Mouse (Mus musculus) neutrophil, adult 59 days (primary cell): ENCODE measurements around the gene March5. TPM values are rescaled to one million over a fixed set of nuclear protein-coding genes. Genes with fewer than 3 reads are reported as not detected.

Source experiments
- total RNA-seq, 2 experiments: library from RNA; stranded (reverse); gene quantifications; 1 replicate in 1 of 2; 2 replicates in 1 of 2; pipeline ENCODE4 v1.2.4; 2023

March5 gene
- 10 to 100 TPM; 36.8 to 39.4 TPM for total RNA-seq

DNA sequence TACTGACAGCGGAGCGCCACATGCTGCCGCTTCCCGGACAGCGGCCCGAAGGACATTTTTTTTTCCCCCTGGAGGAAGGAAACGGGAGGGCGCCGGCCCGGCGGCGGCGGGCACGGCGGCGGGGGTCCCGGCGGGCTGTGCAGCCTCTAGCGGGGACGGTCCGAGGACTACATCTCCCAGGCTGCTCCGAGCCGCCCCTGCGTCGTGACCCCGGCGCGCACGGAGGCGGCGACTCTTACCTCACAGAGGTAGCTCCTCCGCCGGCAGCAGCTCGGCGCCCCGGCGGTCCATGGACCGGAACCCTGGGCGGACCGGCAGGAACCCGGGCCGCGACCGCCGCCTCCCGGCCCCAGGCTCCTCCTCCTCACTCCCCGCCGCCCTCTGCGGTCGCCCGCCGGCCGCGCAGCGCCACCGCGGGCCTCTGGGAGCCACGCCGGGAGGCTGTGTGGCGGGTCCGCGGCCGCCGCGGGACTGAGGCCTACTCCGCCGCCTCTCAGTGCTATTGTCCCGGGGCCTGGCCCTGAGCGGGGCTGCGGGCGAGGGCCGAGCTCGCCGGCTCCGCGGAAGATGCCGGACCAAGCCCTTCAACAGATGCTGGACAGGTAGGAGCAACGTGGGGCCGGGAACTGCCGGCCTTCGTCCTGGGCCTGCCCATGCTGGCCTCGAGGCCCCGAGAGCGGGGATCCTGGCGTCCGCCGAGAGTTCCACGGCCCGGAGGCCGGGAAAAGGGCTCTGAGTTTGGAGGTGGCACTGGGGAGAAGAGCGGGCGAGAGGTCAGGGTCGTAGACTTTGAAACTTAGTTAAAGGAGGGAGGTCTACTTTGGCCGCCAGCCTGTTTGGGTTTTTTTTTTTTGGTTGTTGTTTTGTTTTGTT, at the start of gene March5:
March5 (plus strand) TSS at position 241 of the 873 bp plus-strand sequence.

DNA sequence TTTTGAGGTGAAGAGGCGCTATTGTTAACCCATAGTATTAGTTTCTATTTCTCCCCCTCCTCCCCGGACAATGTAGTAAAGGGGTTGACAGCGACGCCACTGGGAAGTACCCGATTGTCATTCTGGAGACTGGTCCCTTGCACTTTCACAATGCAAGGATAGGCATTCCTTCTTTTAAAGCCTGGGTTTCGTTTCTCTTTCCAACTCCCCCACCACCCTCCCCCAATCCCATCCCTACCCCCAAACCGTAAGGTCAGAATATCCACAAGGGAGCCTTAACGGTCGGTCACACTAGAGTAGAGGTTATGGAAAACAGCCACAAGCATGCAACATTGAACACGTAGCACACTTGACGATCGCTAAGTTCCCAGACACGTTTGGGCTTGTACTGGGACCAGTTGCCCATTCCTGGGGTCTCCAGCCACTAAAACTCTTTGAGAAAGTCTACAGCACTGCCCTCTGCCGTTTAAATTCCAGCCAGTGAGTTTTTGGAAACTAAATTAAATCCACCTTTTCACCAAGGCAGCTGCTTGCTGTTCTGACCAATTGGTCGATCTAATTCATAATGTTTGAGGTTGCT, 923 bp downstream of the March5 start, which contains the start of gene Cpeb3:
Cpeb3 (minus strand) TSS at position 426 of the 580 bp plus-strand sequence.

Other genes starting within 250 kb of the March5 start
- 1 to 10 TPM; 2.2 to 2.8 TPM for gene Cpeb3, start 1.1 kb downstream of the March5 start, total RNA-seq
- 10 to 100 TPM; 25.5 to 35.7 TPM for gene Ide, start 130.3 kb downstream of the March5 start, total RNA-seq
- gene Kif11, start 168.9 kb downstream of the March5 start, total RNA-seq: 10 to 100 TPM; 56.1 to 61.6 TPM
- gene Hhex, start 227.3 kb downstream of the March5 start, total RNA-seq: 10 to 100 TPM; 56.8 to 62.7 TPM